Mouse (Mus musculus) forebrain, embryonic 11.5 days (tissue): ENCODE results near the gene Slc11a2. TPM values are rescaled to one million over a fixed set of nuclear protein-coding genes. Genes with fewer than 3 reads are reported as not detected.
"Not testable (repeated sequence)": the region's sequence is repeated elsewhere in the genome, so short reads cannot be mapped to it uniquely, and the experiment has no call there.

Experiments used
- ATAC-seq: fragments of 200-750 bp; cut with Nextera tagmentation; replicated peaks from 2 replicates; pipeline ENCODE4 v1.8.0; 2017; ENCODE audit warnings: moderate TSS enrichment; ENCODE audit not compliant: low FRiP score
- DNase-seq: peaks from one replicate; pipeline ENCODE4 v3.0.0-alpha.2; 2017; ENCODE audit warnings: low spot score
- H3K27ac ChIP-seq: fragments of 300-500 bp; sonication (generic); 2 replicates; pipeline ENCODE4 v1.5.1; 2014; ENCODE audit warnings: low read depth, low read length
- H3K27me3 ChIP-seq: fragments of 300-500 bp; sonication (generic); 2 replicates; pipeline ENCODE4 v1.6.1; 2014; ENCODE audit warnings: mild to moderate bottlenecking, low read length, mixed read lengths; ENCODE audit not compliant: control insufficient read depth, insufficient read depth
- H3K36me3 ChIP-seq: fragments of 300-500 bp; sonication (generic); 2 replicates; pipeline ENCODE4 v1.6.1; 2014; ENCODE audit warnings: mild to moderate bottlenecking, low read length, moderate library complexity, mixed read lengths; ENCODE audit not compliant: control insufficient read depth, insufficient read depth
- H3K4me1 ChIP-seq: fragments of 300-500 bp; sonication (generic); replicated peaks from 2 replicates; pipeline ENCODE4 v1.6.1; 2014; ENCODE audit warnings: low read length, mixed read lengths; ENCODE audit not compliant: control insufficient read depth, insufficient read depth
- H3K4me2 ChIP-seq: fragments of 300-500 bp; sonication (generic); 2 replicates; pipeline ENCODE4 v1.6.1; 2014; ENCODE audit warnings: low read depth, mild to moderate bottlenecking, low read length, moderate library complexity, mixed read lengths; ENCODE audit not compliant: severe bottlenecking
- H3K4me3 ChIP-seq: fragments of 300-500 bp; sonication (generic); 2 replicates; pipeline ENCODE4 v1.5.1; 2014; ENCODE audit warnings: low read depth, low read length
- H3K9ac ChIP-seq: fragments of 300-500 bp; sonication (generic); 2 replicates; pipeline ENCODE4 v1.6.1; 2014; ENCODE audit warnings: low read length
- H3K9me3 ChIP-seq: fragments of 300-500 bp; sonication (generic); 2 replicates; pipeline ENCODE4 v1.6.1; 2016; ENCODE audit warnings: low read length, mixed read lengths; ENCODE audit not compliant: control insufficient read depth
- WGBS: fragments of 180-500 bp; shearing (Covaris S2); extraction: QIAGEN DNeasy Blood & Tissue Kit; methylation state at CpG from one replicate; pipeline ENCODE4 v1.1.7; 2014; 5-methylcytosine and 5-hydroxymethylcytosine counted together
- polyA plus RNA-seq: library from polyadenylated mRNA; unstranded; fragments of >200 nt; fragmentation: Nextera tagmentation; extraction: Ambion mirVana; gene quantifications from 2 replicates; pipeline ENCODE4 v1.2.1, GENCODE M21; 2014

Slc11a2 gene
- polyA plus RNA-seq, 1 experiment from 2014 or later = 18.0 TPM

- Histone ChIP-seq H3K9ac (no peak overlapping the region), H3K4me3 (no peak overlapping the region), H3K27me3 (no peaks in the 10 kb centered on the region), H3K4me2 (no peak overlapping the region), H3K36me3 (no peaks in the 10 kb centered on the region), H3K9me3 (no peaks in the 10 kb centered on the region), H3K4me1 (no peaks in the 10 kb centered on the region), H3K27ac (no peak overlapping the region)
- DNase-seq (peak; percentile 53), ATAC-seq (no peak)
- WGBS = 65% methylated on average over 14 of the region's 14 CpGs
Measured at GRCm38 (mm10) chr15:100346761-100347160, 78.1 kb downstream of the Slc11a2 start.

- no peaks in the 10 kb centered on the region for H3K27me3 ChIP-seq
- H3K4me3 ChIP-seq = no peak overlapping the region
- no peaks in the 10 kb centered on the region for H3K9me3 ChIP-seq
- DNase-seq = no peak
- no peaks in the 10 kb centered on the region for H3K4me1 ChIP-seq
- no peak overlapping the region for H3K27ac ChIP-seq
- no peaks in the 10 kb centered on the region for H3K36me3 ChIP-seq
- H3K4me2 ChIP-seq = no peak overlapping the region
- no peak for ATAC-seq
- no peak overlapping the region for H3K9ac ChIP-seq
Measured at GRCm38 (mm10) chr15:100345484-100345883, 79.4 kb downstream of the Slc11a2 start.

- H3K9ac ChIP-seq, H3K27ac ChIP-seq, H3K36me3 ChIP-seq, DNase-seq, H3K27me3 ChIP-seq, ATAC-seq, H3K9me3 ChIP-seq, H3K4me2 ChIP-seq, H3K4me3 ChIP-seq, H3K4me1 ChIP-seq: not testable (repeated sequence)
- WGBS = 72% methylated on average over 4 of the region's 5 CpGs
Measured at GRCm38 (mm10) chr15:100341314-100341980, 83.4 kb downstream of the Slc11a2 start.

Other genes starting within 250 kb of the Slc11a2 start
- 43.3 and 45.5 TPM in 2 replicates for gene Atf1, start 197.3 kb downstream of the Slc11a2 start, polyA plus RNA-seq
- gene Tmprss12, start 144.2 kb downstream of the Slc11a2 start, polyA plus RNA-seq = not detected in 2 replicates
- 3.2 and 3.9 TPM in 2 replicates for gene Mettl7a1, start 120.9 kb downstream of the Slc11a2 start, polyA plus RNA-seq
- gene Mettl7a3, start 90.1 kb downstream of the Slc11a2 start, polyA plus RNA-seq = not detected in 2 replicates
- gene Methig1, start 71.9 kb downstream of the Slc11a2 start, polyA plus RNA-seq = not detected in 2 replicates
- gene Mettl7a2, start 71.9 kb downstream of the Slc11a2 start, polyA plus RNA-seq = not detected in 2 replicates
- gene Higd1c, start 60.5 kb downstream of the Slc11a2 start, polyA plus RNA-seq = not detected in 2 replicates
- not detected in 2 replicates for gene Gm5475, start 2.9 kb downstream of the Slc11a2 start, polyA plus RNA-seq
- 41.3 and 46.6 TPM in 2 replicates for gene Letmd1, start 44.0 kb upstream of the Slc11a2 start, polyA plus RNA-seq
- gene Csrnp2, start 70.4 kb upstream of the Slc11a2 start, polyA plus RNA-seq = 26.3 and 26.4 TPM in 2 replicates
- gene Tfcp2, start 126.9 kb upstream of the Slc11a2 start, polyA plus RNA-seq = 31.7 and 32.9 TPM in 2 replicates
- 15.6 and 17.1 TPM in 2 replicates for gene Pou6f1, start 174.9 kb upstream of the Slc11a2 start, polyA plus RNA-seq
- 228 and 235 TPM in 2 replicates for gene Dazap2, start 190.3 kb upstream of the Slc11a2 start, polyA plus RNA-seq
- gene Smagp, start 211.9 kb upstream of the Slc11a2 start, polyA plus RNA-seq = 3.7 and 4.1 TPM in 2 replicates
- 3.9 and 5.4 TPM in 2 replicates for gene Bin2, start 244.5 kb upstream of the Slc11a2 start, polyA plus RNA-seq